Mouse (Mus musculus) megakaryocyte, adult 5-6 weeks (primary cell): ENCODE measurements around the gene Cep68. TPM values are rescaled to one million over a fixed set of nuclear protein-coding genes. Genes with fewer than 3 reads are reported as not detected.
"Not testable (repeated sequence)": the region's sequence is repeated elsewhere in the genome, so short reads cannot be mapped to it uniquely, and the experiment has no call there.

ENCODE experiments used
- ATAC-seq: 2 replicates; pipeline ENCODE4 v1.8.0; 2016; ENCODE audit warnings: mild to moderate bottlenecking, inconsistent platforms; ENCODE audit not compliant: poor library complexity, severe bottlenecking
- total RNA-seq, 2 experiments: library from RNA; stranded (forward) in 1 of 2; stranded (reverse) in 1 of 2; fragments of 153-499, 151-499 nt in 1 of 2; fragments of 221-1000, 200-1000 nt in 1 of 2; gene quantifications; 2 replicates each; pipeline versions ENCODE4 v1.2.3 to v1.2.4; 2015 to 2017

The Cep68 gene
- total RNA-seq, 2 experiments from 2014 or later: 5.8 to 7.4 TPM

- ATAC-seq: no peak
These were observed 6.7 kb downstream of the Cep68 start for GRCm38 (mm10) chr11:20242366-20243056.

- ATAC-seq: no peak
These were observed 7.9 kb downstream of the Cep68 start for GRCm38 (mm10) chr11:20241311-20241710.

DNA sequence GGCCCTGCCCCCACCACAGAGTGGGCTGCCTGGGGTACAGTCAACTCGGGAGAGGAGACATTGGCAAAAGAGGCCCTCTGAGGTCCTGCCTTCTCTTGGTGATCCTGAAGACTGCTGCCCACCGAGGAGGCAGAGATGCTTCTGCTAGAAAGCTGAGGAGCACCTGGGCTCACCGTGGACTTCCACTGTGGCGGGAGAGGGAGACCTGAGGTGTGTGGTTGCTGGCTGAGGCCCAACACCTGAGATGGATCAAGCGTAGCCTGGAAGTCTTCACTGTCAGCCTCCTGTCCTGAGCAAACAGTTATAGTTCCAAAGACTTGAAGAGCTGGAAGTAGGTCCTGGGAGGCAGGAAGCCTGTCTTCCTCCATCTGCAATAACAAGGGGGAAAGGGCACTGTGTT lies 8.9 kb downstream of the Cep68 start:
- ATAC-seq: 0 out of 2 replicates have a peak, but pooled peaks have one; percentile 51

GRCm38 (mm10) chr11:20239279-20239861 lies 9.9 kb downstream of the Cep68 start:
- no peak for ATAC-seq

- ATAC-seq: no peak
These were observed 11.3 kb downstream of the Cep68 start for GRCm38 (mm10) chr11:20237976-20238375.

- no peak for ATAC-seq
These were observed 12.2 kb downstream of the Cep68 start for GRCm38 (mm10) chr11:20237018-20237417.

GRCm38 (mm10) chr11:20234233-20234632 lies 15.0 kb downstream of the Cep68 start:
- ATAC-seq: no peak

DNA sequence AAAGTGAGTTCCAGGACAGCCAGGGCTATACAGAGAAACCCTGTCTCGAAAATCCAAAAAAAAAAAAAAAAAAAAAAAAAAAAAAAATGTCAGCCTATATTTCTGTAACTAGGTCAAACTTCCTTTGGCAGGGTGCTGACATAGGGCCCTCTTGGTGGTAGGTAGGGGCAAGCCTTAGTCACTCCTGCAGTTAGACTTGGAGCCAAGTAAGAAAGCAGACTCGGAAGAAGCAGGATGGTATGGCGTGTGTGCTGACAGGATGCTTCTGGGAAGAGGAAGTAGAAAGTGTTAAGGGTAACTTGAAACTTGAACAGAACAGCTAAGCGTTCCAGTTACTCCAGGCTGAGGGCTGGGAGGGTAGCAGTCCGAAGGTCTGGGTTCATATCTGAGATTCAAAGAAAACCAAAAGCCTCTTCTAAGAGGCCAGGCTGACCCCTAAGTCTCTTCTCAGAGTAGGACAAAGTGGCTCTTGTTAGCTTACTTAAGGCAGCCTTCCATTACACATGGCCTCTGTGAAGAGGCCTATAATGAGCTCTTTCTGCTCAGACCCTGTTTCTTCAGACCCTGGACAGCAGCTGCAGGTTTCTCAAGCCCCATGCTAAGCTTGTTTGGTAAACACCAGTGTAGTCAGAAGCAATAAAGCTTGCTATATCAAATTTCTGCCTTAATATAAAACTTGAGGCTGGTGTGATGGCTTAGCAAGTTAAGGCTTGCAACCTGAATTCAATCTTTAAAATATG lies 17.0 kb downstream of the Cep68 start:
- peak; percentile 64 for ATAC-seq

DNA sequence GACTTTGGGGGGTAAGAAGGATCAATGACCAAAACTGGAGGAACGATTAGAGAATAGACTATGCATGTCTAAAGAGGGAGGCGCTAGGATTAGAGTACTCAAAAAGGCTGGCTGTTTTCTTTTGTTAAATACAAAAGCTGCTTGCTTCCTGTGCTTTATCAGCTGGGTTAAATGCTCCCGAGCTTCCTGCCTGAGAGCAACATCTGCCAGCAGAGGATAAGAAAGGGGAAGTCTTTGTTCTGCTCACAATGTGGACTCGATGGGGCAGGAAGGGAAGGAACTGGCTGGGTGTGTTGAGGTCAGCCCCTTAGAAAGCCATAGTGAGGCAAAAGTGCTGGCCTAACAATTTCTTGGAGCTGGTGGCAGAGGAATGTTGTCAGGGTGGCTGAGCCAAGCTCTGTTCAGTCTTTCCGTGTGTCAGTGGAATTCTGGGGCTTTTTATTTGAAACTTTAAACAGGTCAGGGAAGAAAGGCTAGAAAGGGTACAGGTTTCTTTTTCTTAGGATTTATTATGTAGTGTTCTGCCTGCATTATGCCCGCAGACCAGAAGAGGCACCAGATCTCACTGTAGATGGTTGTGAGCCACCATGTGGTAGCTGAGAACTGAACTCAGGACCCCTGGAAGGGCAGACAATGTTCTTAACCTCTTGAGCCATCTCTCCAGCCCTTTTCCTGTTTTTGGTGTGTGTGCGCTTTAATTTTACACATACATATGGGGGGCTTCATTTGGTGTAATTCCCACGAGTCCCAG lies 17.9 kb downstream of the Cep68 start:
- peak; percentile 96 for ATAC-seq

- no peak for ATAC-seq
These were observed 18.9 kb downstream of the Cep68 start for GRCm38 (mm10) chr11:20230286-20230685.

GRCm38 (mm10) chr11:20229311-20229710 lies 19.9 kb downstream of the Cep68 start:
- ATAC-seq: no peak

DNA sequence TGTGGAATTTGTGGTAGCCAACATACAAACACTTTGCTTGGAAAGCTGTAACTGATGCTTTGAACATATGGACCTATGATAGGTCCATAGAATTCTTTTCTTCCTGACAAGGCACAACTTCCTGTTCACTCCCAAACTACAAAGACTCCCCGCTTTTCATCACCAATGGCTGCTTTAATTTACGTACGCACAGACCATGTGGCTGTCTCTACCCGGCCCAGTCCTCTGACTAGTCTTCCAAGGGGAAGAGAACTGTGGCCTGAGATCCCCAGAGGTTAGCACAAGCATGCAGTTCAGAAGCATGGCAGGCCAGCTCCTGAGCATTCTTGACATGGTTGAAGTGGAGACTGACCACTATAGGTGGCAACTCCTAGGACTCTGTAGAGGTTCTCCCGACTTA lies 20.6 kb downstream of the Cep68 start:
- ATAC-seq: no peak

DNA sequence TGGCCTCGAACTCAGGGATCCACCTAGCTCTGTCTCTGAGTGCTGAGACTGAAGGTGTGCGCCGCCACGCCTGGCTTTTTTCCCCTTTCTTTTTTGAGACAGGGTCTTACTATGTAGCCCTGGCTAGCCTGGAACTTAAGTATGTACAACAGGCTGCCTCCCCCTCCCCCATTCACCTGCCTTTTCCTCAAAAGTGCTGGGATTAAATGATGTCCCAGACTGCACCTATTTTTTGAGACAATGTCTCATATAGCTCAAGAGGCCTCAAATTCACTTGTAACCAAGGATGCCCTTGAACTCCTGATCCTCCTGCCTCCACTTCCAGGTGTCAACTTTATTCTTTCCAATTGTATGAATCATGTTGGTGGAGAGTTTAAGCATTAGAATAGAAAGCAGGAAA lies 23.3 kb downstream of the Cep68 start:
- ATAC-seq: no peak

DNA sequence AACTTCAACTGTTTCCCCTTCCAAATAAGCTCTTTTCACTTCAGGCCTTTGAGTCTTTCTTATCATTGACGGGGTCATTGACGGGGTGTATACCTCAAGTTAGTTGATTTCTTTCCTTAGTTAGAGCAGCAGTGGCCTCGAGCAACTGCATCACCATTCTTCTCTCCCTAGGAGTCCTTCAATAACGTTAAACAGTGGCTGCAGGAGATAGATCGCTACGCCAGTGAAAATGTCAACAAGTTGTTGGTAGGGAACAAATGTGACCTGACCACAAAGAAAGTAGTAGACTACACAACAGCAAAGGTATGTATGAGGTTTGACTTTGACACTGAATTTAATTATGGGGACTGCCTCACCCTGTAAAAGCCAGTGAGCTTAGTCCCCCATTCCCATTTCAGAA lies 25.0 kb downstream of the Cep68 start:
- no peak for ATAC-seq

DNA sequence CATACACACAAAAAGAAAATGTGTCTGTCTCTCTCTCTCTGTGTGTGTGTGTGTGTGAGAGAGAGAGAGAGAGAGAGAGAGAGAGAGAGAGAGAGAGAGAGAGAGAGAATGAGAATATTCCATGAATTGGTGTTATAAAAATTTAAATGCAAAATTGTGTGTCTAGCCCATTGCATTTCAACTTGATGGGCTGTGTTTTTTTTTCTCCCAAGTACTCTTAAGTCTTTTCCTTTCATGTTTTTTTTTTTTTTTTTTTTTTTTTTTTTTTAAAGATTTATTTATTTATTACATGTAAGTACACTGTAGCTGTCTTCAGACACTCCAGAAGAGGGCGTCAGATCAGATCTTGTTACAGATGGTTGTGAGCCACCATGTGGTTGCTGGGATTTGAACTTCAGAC lies 27.6 kb downstream of the Cep68 start:
- not testable (repeated sequence) for ATAC-seq

GRCm38 (mm10) chr11:20217227-20217626 lies 32.0 kb downstream of the Cep68 start:
- ATAC-seq: no peak

- peak; percentile 57; the same call in 1 of the 2 replicates for ATAC-seq
These were observed 32.8 kb downstream of the Cep68 start for GRCm38 (mm10) chr11:20216415-20216814.

DNA sequence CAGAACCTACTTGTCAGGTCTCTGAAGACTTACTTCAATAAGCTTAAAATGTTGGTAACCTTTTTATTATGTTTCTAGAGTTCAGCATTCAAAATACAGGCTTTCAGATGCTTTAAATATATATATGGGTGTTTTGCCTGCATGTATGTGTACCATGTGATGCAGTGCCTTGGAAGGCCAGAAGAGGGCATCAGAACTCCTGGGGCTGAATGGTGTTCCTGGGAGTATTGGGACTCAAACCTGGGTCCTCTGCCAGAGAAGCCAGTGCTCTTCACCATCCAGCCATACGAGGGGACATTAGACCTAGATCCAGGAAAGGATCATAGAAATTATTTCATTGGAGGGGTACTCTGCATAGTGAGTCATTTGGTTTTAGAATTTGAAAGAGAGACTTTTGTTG lies 34.5 kb downstream of the Cep68 start:
- ATAC-seq: peak; percentile 54

GRCm38 (mm10) chr11:20211838-20212237 lies 37.4 kb downstream of the Cep68 start:
- ATAC-seq: no peak

DNA sequence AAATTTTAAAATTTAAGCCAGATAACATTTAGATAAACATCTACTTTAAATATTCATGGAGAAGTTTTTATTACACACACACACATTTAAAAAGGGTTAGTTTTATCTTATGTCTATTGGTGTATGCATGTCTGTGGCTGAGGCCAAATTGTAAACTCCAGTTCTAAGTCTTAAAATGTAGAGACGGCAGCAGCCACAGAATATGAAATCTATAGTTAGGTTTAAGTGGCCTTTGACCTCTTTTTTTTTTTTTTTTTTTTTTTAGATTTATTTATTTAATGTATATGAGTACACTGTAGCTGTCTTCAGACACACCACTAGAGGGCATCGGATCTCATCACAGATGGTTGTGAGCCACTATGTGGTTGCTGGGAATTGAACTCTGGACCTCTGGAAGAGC lies 41.6 kb downstream of the Cep68 start:
- no peak for ATAC-seq

GRCm38 (mm10) chr11:20206626-20207223 lies 42.5 kb downstream of the Cep68 start:
- ATAC-seq: no peak
